Mouse (Mus musculus) urinary bladder, postnatal 4 days (tissue): ENCODE data around the gene Tmem220.
"Not testable (repeated sequence)": the region's sequence is repeated elsewhere in the genome, so short reads cannot be mapped to it uniquely, and the experiment has no call there.

Experiments
- DNase-seq, 2 experiments: peaks; one replicate each; pipeline ENCODE4 v3.0.0; 2021 to 2022; ENCODE audit warnings: low spot score in 2 of 2

Gene Tmem220

DNA sequence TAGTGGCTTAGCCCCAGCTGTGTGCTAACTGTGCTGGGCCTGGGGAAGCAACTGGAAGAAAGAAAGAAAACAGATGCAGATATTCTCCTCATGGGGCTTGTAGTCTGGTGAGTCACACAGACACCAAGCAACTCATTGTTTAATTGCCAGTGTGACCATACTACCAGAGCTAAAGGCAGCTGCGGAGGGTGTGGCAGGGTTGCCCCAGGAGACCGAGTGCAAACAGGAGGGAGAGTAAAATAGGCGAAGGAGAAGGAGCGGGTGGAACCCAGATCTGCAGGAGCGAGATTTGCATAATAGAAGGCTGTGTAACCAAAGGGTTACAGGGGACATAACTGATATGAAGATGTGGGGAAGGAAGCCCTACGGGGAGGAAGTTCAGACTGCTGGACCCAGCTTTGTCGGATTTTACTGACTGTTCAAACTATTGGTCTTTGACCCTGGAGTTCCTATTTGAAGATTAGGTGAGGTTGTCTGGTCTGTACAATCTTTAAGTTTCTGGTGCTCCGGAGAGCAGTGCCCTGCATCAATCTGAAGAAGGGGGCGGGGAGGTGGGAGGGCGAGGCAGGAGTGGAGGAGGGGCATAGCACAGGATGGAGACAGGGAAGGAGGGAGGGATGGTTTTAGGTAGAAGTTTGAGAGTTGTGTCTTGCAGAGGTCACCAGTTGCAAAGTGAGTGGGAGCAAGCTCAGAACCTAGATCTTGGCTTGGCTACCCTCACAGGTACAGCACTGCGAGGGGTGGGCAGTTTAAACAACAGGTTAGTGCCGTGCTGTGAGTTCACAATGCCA, 7.0 kb upstream of the Tmem220 start:
- DNase-seq, result no peak

DNA sequence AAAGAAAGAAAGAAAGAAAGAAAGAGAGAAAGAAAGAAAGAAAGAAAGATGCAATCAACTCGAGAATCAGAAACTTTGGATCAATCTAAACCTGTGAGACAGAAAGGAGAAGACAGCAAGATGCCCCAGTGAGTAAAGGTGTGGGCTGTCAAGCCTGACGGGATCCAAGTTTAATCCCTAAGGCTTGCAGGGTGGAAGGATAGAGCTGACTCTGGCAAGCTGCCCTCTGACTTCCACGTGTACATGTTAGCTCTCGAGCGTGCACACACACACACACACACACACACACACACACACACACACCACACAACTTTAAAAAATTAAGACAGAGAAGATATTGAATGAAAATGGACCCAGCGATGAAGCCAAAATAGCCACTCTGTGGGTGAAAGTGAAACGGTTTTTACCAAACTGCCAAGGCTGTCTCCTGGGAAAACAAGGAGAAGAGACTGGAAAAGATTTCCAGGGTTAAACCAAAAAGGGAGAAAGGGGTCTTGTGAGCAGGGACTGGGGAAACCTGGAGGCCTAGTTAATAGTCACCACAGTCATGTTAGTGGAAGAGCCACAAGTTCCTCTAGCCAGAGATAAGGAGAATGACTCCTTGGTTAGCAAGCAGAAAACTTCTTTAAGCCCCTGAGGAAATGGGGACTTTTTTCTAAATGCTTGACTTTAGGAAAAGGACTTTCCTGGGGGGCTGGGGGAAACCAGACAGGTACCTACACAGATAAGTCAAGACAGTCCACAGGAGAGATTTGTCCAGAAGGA, 5.1 kb upstream of the Tmem220 start:
- DNase-seq, result no peak

DNA sequence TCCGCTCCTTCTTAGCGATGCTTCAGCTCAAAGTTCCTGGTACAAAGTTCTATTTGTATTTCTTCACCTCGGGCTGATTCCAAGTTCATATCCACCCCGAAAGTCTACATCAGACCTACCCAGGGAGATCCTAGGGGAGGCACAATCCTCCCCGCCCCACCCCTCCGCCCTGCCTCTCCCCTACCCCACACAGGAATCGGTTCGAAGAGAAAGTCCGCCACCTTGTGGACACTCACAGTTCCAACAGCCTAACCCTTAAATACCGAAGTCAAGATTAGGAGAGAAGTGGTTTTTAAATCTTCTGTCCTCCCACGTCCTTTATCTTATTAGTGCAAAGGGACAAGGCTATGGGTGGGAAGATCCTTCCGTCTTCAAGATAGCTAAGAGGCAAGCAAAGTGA, 4.0 kb upstream of the Tmem220 start:
- DNase-seq, result peak; percentile 32 to 66

DNA sequence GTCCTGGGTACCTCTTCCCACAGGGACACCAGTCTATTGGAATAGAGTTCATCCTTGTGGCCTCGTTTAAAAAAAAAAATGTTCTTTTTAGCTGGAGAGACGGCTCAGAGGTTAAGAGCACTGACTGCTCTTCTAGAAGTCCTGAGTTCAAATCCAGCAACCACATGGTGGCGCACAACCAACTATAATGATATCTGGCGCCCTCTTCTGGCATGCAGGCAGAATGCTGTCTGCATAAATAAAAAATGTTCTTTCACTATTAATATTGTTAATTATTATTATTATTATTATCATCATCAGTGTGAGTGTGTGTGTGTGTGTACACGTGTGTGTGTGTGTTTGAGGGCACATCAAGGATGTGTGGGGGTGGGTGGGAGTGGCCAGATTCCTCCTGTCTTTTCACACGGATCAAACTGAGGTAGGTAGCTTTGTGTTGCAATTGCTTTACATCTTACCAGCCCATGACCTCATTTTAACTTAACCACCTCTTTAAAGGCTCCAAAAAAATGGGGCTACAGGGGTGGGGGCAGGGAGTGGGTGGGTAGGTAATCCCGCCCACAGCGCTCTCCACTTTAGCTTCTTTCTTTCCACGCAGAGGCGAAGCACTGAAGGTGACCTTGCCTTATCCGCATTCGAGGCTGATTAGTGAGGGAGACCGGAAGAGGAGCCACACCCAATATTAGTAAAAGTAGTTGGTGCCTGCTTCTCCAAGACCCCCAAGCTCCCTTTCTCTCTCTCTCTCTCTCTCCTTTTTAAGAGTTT, 2.4 kb upstream of the Tmem220 start:
- no peak for DNase-seq

DNA sequence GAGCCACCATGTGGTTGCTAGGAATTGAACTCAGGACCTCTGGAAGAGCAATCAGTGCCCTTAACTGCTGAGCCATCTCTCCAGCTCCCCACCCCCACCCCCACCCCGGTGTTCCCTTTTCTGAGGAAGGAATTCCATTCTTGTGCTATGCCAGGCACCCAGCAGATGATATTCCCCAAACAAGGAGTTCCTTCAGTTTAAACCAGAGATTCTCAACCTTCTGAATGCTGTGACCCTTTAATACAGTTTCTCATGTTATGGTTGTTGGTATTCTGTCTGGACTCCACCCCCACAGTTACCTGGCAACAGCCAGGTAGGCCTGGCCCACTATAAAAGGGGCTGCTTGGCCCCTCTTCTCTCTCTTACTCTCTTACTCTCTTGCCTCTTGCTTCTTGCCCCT, 1.8 kb upstream of the Tmem220 start:
- DNase-seq, result not testable (repeated sequence)

DNA sequence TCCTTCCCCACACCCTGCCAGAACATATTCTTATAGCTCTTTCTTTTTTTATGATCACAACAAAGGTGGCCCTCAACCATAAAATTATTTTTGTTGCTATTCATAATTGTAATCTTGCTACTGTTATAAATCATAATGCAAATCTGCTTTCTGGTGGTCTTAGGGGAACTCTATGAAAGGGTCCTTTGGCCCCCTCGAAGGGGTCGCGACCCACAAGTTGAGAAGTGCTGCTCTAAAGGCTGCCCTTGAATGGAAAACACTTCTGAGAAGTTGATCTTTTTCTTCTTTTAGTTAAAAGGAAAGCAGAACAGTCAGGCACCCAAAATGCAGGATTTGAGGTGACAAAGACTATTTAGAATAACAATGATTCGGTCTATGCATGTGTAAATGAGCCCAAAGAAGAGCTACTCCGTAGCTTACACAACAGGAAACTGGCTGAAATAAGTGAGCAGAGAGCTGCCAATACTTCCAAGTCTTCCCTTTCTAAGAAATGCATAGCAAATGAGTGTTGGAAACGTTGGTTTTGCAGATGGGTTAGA, 1.1 kb upstream of the Tmem220 start:
- DNase-seq, result no peak

DNA sequence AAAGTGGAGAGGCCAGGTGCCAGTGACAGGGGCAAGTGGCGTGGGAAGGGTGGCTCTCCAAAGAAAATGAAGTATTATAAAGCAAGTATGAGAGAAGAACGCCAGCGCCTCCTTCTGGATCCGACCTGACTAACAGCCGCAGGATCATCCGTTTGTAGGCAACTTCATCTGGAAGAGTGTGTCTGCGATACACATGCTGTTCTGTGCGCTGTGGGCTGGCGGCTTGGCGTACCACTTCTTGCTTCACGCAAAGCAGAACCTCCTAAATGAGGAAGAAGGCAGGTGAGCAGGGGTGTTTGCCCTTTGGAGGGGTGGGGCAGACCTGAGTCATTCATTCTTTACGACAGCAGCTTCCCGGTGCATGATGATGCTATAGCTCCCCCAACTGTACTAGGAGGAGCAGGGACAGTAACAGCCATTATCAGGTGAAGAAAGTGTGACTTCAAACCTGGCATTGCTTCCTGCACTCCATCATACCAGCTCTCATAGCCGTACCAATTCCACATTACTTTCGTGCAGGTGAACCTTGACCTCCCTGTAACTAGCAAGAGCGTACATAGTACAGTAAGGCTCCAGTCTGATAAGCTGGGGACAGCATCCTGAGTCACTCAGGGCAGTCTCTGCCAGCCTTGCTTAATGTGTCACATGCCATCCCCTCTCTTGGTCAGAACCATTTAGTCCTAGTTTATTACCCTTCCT, 6.1 kb downstream of the Tmem220 start:
- DNase-seq, result no peak

DNA sequence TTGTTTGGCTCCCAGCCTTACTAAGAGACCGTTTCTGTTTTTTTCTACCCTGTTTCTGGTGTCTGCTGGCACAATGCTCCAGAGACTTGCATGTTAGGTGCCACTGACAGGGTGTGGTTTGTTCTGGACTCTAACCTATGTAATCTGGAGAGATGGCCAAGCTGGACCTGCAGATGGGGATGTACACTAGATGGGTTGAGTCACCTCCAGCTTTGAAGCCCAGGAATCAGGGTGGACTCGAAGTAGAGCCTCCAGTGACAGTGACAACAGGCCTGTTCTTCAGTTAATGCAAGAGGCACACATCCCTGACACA, 6.6 kb downstream of the Tmem220 start:
- no peak for DNase-seq

DNA sequence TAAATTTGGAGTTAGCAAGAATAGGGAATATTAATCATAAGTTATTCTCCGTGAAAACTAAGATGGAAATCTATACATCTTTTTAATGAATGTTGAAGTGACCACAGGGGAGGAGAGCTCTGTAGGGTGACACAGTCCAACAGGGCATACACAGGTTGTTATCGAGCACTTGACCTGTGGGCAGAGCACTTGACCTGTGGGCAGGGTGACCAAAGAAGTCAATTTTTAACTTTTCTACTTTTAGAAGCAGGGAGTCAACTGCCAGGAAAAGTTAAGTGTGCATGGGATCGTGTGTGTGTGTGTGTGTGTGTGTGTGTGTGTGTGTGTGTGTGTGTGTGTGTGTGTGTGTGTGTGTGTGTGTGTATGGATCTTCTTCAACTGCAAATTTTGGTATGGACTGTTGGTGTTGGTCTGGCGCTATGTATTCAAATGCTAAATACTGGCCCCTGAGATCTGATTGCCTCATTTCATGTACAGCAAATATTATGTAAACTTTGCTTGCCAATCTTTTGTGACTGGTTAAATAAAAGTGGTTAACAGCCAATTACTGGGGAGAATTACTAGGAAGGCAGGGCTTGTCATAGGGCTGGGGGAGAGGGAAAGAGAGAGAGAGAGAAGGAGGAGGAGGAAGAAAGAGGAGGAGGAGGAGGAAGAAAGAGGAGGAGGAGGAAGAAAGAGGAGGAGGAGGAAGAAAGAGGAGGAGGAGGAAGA, 10.0 kb downstream of the Tmem220 start:
- no peak for DNase-seq

DNA sequence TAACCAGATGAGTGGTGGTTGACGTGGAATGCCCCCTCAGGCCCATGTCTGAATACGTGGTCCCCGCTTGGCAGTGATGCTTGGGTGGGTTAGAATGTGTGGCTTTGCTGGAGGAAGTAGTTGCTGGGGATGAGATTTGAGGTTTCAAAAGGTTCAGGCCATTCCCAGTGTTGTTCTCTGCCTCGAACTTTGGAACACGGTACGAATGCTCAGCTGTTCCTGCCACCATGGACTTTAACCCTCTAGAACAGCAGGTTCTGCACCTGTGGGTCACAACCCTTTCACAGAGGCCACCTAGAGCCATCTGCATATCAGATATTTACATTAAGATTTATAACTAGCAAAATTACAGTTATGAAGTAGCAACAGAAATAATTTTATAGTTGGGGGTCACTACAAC, 11.3 kb downstream of the Tmem220 start:
- no peak for DNase-seq

DNA sequence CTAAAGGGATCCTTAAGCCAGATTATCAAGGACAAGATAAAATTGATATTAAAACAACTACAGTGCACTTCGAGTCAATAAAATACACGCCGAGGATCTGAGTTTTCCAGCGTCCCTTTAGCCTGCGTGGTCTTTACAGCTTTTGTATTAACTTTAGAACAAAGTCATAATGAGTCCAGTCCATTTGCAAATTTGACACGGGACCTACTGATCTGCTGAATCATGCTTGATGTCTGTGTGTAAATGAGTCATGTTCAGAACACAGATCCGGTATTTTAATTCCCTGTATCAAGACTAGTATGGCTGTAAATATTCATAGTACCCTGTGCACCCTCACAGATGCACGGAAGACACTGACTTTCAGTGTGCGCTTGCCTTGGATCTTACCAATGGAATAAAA, 11.9 kb downstream of the Tmem220 start:
- DNase-seq, result no peak

DNA sequence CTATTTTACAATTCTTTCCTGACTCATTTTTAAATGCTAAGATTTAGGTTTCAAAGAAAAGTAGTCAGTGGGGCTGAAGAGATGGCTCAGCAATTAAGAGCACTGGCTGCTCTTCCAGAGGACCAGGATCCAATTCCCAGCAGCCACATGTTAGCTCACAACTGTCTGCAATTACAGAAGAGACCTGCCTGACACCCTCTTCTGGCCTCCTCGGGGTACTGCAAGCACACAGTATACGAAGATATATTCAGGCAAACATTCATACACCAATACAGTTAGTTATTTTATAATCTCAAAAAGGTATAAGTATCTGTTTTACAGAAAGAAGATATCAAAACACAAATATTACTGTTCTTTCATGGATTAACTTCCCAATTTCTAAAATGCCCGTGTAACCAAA, 14.8 kb downstream of the Tmem220 start:
- DNase-seq, result no peak

DNA sequence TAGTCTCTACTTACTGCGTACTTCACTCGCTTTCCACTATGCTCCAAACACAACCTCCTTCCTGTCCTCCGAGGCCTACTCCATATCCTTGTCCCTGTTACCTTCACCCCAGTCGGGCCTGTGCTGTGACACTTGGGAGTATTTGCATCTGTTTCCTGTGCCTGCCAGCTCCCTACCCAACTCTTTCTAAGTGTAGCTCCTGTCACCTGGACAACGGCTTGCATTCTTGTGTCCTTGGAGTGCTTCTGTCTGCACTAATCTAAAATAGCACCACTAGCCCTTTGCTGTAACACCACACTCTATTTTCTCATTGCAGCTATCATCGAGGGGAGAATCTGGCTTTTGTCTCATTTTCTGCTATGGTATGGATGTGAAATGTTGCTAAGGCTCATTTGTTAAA, 15.5 kb downstream of the Tmem220 start:
- DNase-seq, result no peak

DNA sequence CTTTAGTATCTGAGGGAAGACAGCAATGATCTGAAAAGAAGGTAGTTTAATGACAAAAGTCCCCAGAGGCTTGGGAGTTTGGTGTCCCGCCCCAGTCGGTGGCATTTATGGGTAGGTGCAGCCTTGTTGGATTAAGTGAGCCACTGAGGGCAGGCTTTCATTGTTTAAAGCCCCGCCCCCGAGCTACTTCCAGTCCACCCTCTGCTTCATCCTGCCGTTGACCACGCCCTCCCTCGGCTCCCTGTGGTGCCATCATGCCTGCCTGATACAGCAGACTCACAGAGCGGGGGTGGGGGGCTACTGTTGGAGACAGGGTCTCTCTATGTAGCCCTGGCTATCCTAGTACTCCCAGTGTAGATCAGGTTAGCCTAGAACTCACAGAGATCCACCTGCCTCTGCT, 18.1 kb downstream of the Tmem220 start:
- no peak for DNase-seq

DNA sequence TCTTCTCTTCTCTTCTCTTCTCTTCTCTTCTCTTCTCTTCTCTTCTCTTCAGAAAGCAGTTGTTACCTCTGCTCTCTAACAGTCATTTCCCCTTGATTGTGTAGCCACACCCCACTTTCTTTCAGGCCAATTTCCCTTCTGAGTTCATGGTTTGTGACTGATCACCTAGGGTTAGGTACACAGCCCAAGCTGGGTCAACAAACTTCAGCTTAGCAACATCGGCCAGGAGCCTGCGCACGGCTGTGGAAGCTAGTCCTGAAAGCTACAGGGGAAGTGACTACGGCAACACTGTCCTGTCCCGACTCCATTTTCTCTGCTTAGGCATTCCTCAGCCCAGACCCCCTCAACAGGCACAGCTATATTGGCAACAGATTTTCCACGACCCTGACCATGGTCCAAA, 20.0 kb downstream of the Tmem220 start:
- no peak for DNase-seq

DNA sequence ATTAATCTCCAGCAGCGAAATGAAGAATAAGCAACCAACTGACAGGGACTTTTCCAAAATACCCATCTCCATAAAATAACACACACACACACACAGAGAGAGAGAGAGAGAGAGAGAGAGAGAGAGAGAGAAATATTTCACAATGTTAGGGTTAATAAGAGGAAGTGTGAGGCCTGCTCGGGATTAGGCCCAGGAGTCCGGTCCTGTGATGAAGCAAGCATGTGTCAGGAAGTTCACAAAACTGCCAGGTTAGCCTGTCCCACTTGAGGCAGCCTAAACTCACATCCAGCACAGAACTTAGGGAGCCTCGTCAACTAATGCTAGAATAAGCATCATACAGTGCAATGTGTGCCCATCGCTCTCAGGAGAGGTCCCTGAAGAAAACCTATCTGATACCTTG, 22.2 kb downstream of the Tmem220 start:
- no peak for DNase-seq

DNA sequence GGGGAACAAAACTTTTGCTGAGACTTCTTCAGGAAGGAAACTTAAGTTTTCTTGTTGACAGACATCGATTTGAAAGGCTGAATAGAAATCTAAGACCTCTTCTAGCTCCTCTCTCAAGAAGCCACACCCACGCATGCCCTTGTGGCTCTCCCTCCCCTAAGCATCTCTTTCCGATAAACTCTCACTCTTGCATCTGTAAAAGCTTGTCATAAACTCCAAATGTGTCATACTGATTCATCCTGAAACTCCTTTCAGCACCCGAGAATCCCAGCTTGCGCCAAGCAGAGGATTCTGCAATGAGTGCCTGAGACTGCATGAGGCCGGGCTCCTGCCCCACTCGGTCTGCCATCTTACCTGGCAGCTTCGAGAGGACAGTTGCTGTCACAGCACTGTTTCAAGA, 23.5 kb downstream of the Tmem220 start:
- DNase-seq, result no peak

DNA sequence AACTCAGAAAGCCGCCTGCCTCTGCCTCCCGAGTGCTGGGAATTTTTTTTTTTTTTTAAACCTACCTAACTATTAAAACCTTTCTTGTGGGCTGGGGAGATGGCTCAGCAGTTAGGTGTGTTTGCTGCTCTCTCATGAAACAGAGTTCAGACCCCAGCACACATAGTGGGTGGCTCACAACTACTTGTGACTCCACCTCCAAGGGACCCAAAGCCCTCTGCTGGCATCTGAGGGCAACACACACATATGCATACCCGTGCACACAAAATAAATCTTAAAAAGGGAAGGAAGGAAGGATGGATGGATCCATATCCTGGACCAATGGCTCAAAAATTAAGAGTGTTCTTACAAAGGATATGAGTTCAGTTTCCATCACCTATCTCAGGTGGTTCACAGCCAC, 24.3 kb downstream of the Tmem220 start:
- DNase-seq, result no peak

DNA sequence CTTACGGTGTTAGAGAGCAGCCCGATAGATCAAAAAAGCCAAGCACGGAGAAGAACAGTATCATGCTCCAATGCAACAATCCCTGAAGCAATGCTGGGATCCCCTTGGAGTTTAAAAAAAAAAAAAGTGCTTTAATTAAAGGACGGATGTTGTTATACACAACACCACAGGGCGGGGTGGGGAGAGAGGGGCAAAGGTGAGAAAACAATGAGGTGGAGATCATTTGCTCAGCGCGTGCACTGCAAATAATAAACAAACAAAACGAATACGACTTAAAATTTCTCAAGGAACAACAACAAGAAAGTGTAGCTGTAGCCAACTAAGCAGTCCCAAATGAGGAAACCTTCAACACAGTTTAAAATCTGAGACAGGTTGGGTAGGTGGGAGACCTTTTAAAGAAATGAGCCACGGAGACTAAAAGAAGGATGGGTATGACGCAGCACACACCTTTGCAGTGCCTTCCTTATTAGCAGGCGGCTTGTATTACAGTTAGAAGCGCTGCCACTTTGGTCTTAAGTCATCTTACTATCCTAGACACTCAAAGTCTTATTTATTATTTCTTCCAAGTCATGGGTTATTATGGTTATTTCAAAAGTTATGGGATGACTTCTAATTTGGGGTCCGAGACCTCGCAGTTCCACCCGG, 26.8 kb downstream of the Tmem220 start:
- DNase-seq, result no peak

DNA sequence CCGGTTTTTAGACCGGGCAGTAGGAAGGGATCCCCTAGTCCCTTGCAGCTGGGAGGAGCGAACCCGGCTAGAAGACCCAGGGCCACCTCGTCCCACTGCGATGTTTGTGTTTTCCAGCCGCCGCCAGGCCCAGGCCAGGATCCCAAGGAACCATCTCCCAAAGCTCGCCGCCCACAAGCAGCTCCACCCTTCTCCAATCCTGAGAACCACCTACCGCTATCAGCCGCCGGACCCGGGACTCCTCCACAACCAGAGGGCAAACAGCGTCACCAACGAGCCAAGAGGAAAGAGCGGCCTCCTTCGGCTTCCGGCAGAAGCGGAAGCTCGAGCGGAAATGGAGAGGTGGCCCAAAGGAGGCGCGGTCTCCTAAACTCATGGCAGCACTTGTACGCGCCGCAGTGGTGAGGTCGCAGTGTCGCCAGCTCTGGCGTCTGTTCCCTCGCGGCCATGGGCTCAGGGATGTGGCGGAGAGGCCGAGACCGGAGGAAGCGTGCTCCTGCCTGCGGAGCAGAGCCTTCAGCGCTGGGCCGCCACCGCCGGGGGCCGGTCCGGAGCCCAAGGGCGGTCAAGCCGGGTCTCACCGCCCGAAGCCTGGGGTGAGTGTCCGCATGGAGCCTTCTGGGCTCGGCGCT, 27.5 kb downstream of the Tmem220 start, which contains the start of the genes Adprm and Sco1:
Gene Adprm (minus strand): TSS at position 274 of the 632 bp plus-strand sequence.
Gene Sco1 (plus strand): TSS at position 350 of the 632 bp plus-strand sequence.
- DNase-seq, result peak; percentile 83 to 87
